Mouse (Mus musculus): Measurements from ENCODE around the gene Retsat. TPM values are rescaled to one million over a fixed set of nuclear protein-coding genes. Genes with fewer than 3 reads are reported as not detected.

Gene Retsat
- total RNA-seq, 2 experiments from 2014 or later, result 36.3 to 37.1 TPM

DNA sequence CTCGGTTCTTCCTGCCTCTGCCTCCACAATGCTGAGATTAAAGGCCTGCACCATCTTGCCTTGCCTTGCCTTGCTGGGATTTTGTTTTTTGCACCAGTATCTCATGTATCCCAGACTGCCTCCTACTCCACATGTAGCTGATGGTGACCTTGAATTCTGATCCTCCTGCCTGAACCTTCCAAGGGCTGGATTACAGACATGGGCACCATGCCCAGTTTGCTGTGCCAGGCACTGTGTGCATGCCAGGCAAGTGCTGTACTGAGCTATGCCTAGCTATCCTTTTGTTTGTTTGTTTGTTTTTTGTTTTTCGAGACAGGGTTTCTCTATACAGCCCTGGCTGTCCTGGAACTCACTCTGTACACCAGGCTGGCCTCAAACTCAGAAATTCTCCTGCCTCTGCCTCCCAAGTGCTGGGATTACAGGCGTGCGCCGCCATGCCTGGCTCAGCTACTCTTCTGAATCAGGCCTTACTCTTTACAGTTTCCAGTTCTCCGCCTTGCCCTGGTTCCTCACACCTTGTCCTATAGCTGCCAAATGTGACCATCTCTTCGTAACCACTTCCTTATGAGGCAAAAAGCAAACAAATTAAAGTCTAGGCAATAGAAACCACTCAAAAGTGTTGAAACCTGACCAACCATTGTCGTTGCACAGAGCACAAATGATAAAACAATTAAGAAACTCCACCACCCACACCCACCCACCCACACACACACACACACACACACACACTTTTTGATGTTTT lies 25.6 kb downstream of the Retsat start:
- DNase-seq, result peak; percentile 60

DNA sequence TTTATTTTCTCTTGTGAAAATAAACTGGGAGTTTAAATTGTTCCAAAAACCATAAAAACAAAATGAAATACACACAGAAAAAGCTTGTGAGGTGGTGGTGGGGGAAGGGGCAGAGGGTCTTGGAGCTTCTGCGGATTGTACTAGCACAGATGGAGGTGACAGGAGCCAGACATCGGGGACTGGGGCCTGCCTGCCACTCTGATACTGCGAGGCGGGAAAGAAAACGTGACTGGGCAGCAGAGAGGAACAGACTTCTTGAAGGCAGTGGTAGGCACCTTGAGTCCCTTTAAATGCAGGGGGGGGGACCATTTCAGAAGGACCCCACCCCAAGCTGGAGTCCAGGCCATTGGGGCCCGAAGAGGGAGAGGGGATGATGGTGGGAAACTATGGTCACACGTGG lies 28.1 kb downstream of the Retsat start:
- no peak for DNase-seq

DNA sequence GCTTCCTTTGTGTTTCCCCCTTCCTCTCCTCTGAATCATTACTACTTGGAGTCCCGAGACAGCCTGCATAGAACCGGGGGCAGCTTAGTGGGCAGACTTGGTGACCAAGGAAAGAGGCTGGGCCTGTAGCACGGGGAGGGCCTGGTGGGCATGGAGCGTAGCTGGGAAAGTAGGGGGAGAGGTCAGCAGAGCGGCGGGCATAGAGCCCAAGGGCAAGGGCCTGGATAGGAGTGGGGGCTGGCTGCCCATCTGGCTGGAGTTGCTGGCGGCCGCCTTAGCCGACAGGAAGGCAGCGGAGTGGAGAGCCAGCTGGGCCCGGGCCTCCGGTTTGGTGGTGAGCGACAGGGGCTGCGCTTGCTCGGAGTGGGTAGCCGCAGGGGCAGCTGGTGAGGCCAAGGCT lies 29.0 kb downstream of the Retsat start:
- DNase-seq, result no peak

DNA sequence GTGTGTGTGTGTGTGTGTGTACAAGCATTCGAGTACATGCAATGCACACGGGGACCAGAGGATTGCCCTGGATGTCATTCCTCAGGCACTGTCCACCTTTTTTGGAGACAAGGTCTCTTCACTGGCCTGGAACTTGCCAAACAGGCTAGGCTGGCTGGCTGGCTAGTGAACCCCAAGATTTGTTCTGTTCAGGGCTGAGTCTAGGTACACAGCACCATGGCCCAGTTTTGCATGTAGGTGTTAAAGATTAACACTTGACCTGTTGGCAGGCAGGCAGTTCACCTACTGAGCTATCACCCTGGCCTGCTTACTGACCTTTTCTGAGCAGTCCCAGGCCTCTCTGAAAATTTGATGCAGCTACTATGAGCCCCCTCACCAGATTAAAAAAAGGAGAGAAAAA lies 32.1 kb downstream of the Retsat start:
- DNase-seq, result no peak

DNA sequence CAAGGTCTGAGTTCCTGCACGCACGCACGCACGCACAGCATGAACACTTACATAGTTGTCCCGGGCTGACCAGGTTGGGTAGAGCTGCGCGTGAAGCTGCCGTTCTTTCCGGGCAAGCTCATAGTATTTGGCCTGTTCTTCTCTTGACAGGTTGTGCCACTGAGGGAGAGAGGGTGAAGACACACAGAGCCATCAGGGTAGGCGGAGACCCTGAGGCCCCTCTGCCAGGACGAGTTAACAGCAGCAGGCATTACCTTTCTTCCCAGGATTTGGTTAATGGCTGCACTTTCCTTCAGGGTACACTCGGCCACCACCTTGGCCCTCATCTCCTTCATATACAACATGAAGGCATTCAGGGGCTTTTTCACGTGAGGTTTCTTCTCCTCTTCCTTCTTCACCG lies 32.7 kb downstream of the Retsat start:
- DNase-seq, result no peak

DNA sequence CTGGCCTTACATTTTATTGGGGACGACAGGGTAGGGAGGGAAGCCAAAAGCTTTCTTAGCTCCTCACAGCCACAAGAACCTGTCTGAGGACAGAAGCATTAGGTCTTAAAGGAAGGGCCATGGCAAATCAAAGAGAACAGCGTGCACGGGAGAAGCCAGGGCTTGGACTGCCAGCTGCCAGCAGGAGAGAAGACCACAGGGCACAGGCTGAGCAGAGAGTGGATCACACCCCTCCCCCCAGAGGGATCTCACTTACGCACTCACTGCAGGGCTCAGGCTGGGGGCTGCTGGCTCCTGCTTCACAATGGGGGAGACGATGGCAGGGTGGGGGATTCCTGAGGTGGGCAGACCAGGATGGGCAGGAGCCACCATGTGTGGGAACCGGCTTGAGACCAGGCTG lies 33.4 kb downstream of the Retsat start:
- no peak for DNase-seq

DNA sequence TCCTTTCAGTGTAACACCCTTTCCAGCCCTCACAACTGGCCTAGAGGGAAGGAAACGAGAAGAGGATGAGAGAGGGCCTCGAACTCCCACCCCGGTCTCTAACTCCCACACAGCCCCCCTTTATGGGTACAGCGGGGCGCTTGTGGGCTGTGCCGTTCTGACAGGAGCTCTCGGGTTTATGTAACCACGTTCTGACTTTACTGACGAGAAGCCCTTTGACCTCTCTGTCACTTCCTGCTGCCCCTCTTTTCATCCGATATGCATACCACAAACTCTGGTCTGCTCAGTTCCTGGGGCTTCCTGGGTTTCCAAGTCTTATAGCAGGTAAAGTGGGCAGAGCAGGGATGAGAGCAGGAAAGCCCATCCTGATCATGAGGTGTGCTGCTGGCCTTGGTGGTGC lies 36.0 kb downstream of the Retsat start:
- DNase-seq, result no peak

DNA sequence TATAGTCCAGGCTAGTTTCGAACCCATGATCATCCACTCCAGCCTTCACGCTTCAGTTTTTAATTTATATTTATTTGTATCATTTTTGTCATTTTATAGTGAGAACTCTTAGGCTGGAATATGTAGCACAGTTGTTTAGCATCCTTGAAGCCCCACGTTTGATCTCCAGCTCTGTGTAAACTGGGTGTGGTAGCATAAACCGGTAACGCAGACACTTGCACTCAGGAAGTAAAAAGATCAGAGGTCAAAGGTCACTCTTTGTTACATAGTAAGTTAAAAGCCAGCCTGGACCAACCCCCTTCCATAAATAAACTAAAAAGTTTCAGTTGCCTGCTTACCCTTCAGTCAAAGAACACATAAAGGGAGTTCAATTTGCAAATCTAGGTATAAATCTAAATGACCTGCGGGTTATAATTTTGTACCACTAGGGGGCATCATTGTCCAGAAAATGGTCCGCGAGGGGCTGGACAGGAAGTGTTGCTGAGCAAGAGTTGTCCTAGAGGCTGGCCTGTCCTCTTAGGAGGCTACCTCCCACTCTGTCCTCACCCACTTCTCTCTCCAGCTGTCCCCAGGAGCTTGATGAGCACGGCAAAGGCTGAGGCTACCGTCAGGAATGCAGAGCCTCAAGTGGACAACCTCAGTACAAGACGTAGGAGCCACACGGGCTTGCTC lies 37.6 kb downstream of the Retsat start:
- DNase-seq, result peak; percentile 39

DNA sequence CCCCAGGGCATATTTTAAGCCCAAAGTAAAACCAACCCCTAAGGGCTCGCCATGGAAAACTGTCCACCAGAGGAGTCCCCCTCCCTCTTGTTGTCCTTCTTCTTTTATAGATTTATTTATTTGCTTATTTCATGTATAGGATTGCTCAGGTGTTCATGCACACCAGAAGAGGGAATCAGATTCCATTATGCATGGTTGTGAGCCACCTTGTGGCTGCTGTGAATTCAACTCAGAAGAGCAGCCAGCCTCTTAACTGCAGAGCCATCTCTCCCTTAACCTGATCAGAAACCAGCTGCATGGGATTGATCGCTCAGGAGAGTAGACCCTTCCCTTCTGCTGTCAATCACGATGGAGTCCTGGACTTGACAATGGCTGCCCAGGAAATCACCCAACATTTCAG lies 38.7 kb downstream of the Retsat start:
- no peak for DNase-seq

DNA sequence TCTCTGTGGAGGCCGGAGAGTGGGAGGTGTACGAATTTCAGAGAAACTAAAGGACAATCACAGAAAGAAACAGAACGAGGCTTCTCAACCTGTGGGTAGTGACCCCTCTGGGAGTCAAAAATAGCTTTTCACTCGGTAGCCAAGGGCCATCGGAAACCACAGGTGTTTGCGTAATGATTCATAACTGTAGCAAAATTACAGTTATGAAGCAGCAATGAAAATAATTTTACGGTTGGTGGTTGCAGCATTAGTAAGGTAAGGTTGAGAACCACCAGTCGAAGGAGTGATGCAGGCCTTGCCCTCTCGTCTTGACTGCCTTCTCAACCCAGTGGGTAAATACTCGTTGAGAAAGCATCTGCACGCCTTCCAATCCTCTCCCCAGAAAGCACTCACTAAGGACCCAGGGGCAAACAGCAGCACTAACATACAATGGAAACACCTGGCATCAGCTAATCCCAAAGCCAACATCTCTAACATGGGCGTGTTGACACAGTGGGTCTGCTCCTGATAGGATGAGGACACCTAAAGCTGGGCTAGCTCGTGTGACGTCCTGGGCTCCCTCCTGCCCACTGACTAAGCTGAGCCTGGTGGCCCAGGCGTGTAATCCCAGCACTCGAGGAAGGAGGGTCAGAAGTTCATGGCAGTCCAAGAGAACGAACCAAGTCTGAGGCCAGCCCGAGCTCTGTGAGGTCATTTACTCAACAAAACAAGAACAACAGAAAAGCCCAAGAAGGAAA lies 43.1 kb downstream of the Retsat start:
- DNase-seq, result no peak

DNA sequence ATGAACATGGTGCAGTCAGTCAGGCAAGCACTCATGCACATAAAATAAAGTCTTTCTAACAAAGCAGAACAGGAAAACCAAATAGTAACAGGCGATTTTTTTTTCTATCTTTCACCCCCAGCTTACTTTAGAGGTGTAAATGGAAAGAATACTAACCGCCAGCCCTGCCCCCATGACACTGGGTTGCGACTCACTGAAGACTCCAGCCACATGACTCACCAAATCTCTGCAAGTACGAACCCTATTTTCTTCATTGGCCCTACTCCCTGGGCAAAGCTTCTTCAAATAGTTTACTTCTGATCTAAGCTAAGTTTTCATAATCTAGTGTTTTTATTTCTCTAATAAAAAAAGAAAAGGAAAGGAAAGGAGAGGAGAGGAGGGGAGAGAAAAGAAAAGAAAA lies 46.3 kb downstream of the Retsat start:
- no peak for DNase-seq

DNA sequence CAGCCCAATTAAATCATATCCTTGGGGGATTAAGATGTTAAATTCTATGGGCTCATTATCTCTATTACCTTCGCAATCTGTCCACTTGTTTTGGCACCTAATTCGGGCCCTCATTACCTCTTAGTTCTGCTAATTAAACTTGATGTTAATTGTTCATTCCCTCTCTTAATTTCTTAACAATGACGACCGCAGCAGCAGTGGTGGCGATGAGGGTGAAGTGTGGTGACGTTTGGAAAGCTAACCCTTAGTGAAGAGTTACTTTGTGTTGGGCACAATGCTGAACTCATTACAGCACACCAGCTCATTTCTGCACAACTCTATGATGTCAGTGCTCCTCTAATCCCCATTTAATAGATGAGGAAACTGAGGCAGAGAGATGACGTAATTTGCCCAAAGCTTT lies 47.1 kb downstream of the Retsat start:
- DNase-seq, result no peak

DNA sequence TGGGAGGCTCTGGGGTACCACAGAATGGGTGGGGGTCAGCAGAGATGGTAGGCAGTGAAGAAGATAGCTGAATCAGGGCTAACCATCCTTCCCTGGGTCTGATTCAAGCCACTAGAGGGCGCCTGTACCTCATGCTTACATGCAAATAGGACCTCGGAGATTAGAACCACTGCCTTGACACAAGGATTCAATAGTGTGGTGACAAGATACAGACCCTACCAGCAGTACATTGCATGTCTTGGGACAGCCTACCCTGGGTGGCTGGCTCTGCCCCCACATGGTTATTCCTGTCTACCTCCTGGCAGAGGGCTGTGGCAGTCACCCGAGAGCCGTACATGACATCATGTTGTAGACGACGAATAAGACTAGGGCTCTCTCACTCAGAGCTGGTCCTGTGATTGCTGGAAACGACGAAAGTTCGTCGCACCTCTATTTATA lies 49.1 kb downstream of the Retsat start:
- peak; percentile 68 for DNase-seq

DNA sequence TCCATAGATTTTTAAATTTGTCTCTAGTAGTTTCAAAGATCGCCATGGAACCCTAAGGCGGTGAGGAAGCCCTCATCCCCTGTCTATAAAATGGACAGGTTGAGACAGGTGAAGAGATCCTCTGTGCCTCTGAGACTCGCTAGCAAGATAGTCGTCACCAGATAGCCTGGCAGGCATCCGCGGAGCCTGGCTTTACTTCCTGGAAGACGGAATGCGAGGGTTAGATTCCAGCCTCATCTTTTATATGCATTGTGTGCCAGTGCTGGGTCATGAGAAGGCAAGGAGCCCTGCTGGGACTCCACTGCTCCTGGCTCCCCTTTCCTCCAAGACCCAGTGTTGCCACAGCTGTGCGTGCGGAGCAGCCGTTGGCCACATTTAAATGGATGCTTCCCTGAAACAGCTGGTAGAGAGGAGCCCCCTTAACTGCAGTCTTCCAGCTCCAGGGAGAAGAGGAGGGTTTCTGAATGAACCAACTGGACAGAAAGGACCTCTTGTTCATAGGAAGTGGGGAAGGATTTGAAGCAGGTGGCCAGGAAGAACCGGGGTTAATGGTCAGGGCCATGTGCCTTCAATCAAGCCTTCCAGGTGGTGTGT lies 49.8 kb downstream of the Retsat start:
- DNase-seq, result no peak

DNA sequence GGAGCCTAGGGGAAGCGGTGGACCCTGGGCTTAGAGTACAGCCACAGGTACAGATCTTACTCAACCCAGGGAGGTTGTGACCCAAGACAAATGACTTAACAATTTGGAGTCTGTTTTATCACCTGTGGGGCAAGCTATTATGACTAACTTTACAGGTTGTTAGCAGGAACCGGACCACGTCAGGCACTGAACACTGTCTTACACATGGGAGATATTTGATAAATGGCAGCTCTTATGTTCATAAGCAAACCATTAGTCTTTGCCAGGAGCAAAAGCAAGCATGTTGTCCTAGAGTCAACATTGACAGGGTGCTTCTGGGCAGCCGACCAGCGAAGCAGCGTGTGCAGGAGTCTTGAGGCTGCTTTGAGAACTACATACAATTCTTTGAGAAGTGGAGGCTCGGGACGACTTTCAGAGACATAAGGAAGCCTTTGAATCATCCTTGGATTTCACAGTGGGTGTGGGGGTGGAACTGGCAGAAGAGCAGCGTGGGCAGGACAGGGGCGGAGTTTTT lies 52.1 kb downstream of the Retsat start:
- DNase-seq, result no peak

DNA sequence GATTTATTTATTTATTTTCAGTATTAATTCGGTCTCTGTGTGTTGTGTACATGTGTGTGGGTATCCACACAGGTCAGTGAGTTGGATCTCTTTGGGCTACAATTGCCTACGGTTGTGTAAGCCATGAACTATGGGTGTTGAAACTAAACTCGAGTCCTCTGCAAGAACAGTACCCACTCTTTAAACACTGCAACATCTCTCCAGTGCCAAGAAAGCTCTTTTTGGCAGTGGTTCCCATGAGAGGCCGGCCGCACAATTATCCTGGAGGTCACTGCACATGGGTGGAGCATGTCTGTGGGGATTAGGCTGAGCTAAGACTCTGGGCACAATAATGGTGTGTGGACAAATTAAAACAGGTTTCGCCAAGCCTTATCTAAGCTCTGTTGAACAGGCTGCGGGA lies 55.1 kb downstream of the Retsat start:
- no peak for DNase-seq

DNA sequence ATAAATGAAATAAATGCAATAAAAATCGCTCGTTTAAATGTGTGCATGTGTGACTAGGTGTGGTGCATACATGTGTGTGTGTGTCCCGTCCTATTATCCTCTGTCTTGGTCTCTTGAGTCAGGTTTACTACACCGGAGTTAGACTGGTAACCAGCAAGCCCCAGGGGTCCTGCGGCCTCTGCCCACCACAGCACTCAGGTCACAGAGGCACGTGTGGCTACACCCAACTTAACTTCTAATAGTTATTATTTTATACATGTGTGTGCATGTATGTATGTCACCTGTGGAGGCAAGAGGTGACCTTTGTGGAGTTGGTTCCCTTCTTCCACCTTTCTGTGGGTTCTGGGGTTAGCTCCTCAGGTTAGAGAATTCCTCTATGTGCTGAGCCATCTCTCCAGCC lies 56.1 kb downstream of the Retsat start:
- DNase-seq, result no peak

DNA sequence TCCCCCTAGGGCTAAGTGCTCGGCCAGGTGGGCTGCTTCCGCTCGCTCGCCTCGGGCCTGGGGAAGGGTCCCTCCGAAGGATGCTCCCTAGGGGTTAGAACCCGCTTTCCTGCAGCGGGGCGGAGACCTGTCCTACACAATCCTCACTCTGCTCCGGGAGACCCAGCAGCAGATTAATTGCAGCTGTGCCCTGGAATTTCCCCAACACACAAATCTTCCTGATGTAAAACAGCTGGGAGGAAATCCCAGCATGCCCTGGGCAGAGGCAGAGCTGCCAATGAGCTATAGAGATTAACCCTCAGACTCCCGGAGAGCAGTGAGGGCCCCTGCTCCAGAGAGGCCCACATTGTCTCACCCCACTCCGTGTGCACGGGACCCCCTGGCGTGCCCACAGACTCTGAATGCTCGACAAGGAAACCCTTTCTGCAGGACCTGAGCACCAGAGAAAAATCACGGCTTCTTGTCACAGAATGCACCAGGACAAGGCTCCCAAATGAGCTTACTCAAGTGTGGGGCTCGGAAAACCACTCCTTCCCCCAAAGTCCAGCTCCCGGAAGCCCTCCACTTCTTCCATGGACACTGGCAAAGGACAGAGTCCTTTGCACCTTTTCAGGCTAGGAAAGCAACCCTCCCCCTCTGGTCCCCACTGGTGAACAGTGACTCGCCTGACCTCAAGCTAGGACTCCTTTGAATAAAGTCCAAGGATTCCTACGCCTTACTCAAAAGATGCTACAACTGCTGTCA lies 57.2 kb downstream of the Retsat start:
- DNase-seq, result peak; percentile 61

DNA sequence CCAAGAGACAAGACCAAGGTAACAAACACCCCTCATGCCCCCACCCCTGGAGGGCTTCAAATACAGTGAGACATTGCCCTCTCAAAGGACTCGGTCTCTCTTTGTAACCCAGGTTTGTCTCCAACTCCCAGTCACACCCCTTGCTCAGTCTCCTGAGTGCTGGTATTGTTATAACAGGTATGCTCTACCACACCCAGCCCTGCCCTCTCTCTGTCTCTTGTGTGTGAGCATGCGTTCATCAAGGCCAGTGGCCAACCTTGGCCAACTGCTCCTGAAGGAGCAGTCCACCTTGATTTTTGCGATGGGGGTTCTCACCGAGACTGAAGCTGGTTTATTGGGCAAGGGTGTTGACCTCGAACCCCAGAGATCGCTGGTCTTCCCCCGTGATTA lies 57.8 kb downstream of the Retsat start:
- no peak for DNase-seq

DNA sequence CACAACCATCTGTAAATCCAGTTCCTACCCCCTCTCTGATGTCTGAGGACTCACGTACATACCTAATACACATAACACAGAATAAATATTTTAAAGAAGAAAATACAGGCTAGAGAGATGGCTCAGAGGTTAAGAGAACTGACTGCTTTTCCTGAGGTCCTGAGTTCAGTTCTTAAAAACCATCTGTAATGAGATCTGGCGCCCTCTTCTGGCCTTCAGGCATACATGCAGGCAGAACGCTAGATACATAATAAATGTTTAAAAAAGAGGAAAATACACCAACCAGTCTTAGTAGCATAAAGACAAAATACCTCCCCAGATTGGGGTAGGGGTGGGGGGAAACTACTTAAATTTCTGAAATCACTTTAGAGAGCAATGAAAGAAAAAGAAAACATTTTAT lies 59.7 kb downstream of the Retsat start:
- DNase-seq, result no peak

Data from gastrocnemius, postnatal 10 days (tissue).